Mouse (Mus musculus): ENCODE data around the gene Ccser1.
"Not testable (repeated sequence)": the region's sequence is repeated elsewhere in the genome, so short reads cannot be mapped to it uniquely, and the experiment has no call there.

Ccser1 gene

GRCm38 (mm10) chr6:62045042-62045441 lies 864.9 kb downstream of the Ccser1 start:
- not testable (repeated sequence) for DNase-seq (ENCODE audit: low read depth)

GRCm38 (mm10) chr6:62055276-62055675 lies 875.2 kb downstream of the Ccser1 start:
- no peak for DNase-seq (ENCODE audit: low read depth)

GRCm38 (mm10) chr6:62066363-62067023 lies 886.4 kb downstream of the Ccser1 start:
- no peak for DNase-seq (ENCODE audit: low read depth)

- DNase-seq (ENCODE audit: low read depth): no peak
These were observed 886.9 kb downstream of the Ccser1 start for GRCm38 (mm10) chr6:62067024-62067380.

GRCm38 (mm10) chr6:62105464-62105863 lies 925.3 kb downstream of the Ccser1 start:
- no peak for DNase-seq (ENCODE audit: low read depth)

GRCm38 (mm10) chr6:62132531-62132930 lies 952.4 kb downstream of the Ccser1 start:
- no peak for DNase-seq (ENCODE audit: low read depth)

GRCm38 (mm10) chr6:62160320-62160719 lies 980.2 kb downstream of the Ccser1 start:
- DNase-seq (ENCODE audit: low read depth): no peak

- no peak for DNase-seq (ENCODE audit: low read depth)
These were observed 982.5 kb downstream of the Ccser1 start for GRCm38 (mm10) chr6:62162596-62162995.

GRCm38 (mm10) chr6:62163826-62164225 lies 983.7 kb downstream of the Ccser1 start:
- no peak for DNase-seq (ENCODE audit: low read depth)

GRCm38 (mm10) chr6:62196496-62197188 lies 1016.5 kb downstream of the Ccser1 start:
- no peak for DNase-seq (ENCODE audit: low read depth)

GRCm38 (mm10) chr6:62198768-62199167 lies 1018.6 kb downstream of the Ccser1 start:
- no peak for DNase-seq (ENCODE audit: low read depth)

GRCm38 (mm10) chr6:62205013-62205412 lies 1024.9 kb downstream of the Ccser1 start:
- DNase-seq (ENCODE audit: low read depth): no peak

GRCm38 (mm10) chr6:62221856-62222255 lies 1041.7 kb downstream of the Ccser1 start:
- no peak for DNase-seq (ENCODE audit: low read depth)

- DNase-seq (ENCODE audit: low read depth): no peak
These were observed 1083.8 kb downstream of the Ccser1 start for GRCm38 (mm10) chr6:62263899-62264298.

GRCm38 (mm10) chr6:62264525-62264924 lies 1084.4 kb downstream of the Ccser1 start:
- DNase-seq (ENCODE audit: low read depth): no peak

- DNase-seq (ENCODE audit: low read depth): no peak
These were observed 1101.1 kb downstream of the Ccser1 start for GRCm38 (mm10) chr6:62281256-62281655.

- no peak for DNase-seq (ENCODE audit: low read depth)
These were observed 1121.6 kb downstream of the Ccser1 start for GRCm38 (mm10) chr6:62301576-62302312.

- no peak for DNase-seq (ENCODE audit: low read depth)
These were observed 1138.5 kb downstream of the Ccser1 start for GRCm38 (mm10) chr6:62318627-62319026.

- DNase-seq (ENCODE audit: low read depth): no peak
These were observed 1160.2 kb downstream of the Ccser1 start for GRCm38 (mm10) chr6:62340319-62340718.

- DNase-seq (ENCODE audit: low read depth): no peak
These were observed 1187.7 kb downstream of the Ccser1 start for GRCm38 (mm10) chr6:62367802-62368201.

Measured in c-Kit-positive CD71-positive TER-119-negative erythroid progenitor cells, embryonic 14.5 days (primary cell).